In genomic region chr11:20634543-20634942, GRCm38 (mm10) we compare ENCODE assay signal across 17 mouse cellular contexts.
A peak's percentile ranks its signal among the peaks of the same experiment; 100 is the strongest.
DNase-seq lines count a peak whose midpoint lies in the region; ATAC-seq and TF ChIP-seq lines count a peak whose summit lies in the region.
"Had no signal": no experiment of that assay in that cellular context is flagged by ENCODE, and none has a peak within 500 bp of the region (broad histone marks: within the 10 kb centered on the region; RNA-seq: fewer than 3 reads in every experiment).

No protein-coding gene starts in this region.

- TF ChIP-seq POLR2A in heart, adult 2 months (IDR thresholded peaks at IDR 0.05; ENCODE audit: insufficient read depth, low read depth, low read length) = no peak

- H3K9ac ChIP-seq in heart, embryonic 13.5 days = peak overlapping the region; percentile 58; the same call in 1 of the 2 replicates
- no peak overlapping the region for H3K9ac ChIP-seq in heart, adult 2 months (ENCODE audit: low read depth, low read length)
- no peak overlapping the region for H3K9ac ChIP-seq in midbrain, embryonic 11.5 days (ENCODE audit: low read length)
- H3K9ac ChIP-seq in midbrain, embryonic 14.5 days (replicated peaks; ENCODE audit: low read length) = no peak overlapping the region
- 0 out of 2 replicates have a peak overlapping the region, but pooled peaks have one; percentile 31 for H3K9ac ChIP-seq in liver, embryonic 11.5 days (ENCODE audit: low read depth, low read length)
- no peak overlapping the region for H3K9ac ChIP-seq in stomach, embryonic 15.5 days
- H3K9ac ChIP-seq: forebrain, embryonic 13.5 days; limb, embryonic 12.5 days had no signal

- H3K4me3 ChIP-seq in heart, embryonic 13.5 days = peak overlapping the region; percentile 81
- no peak overlapping the region for H3K4me3 ChIP-seq in heart, adult 2 months
- no peak overlapping the region for H3K4me3 ChIP-seq in midbrain, embryonic 11.5 days (ENCODE audit: low read depth, low read length)
- no peak overlapping the region for H3K4me3 ChIP-seq in midbrain, embryonic 14.5 days (replicated peaks; ENCODE audit: low read depth, low read length)
- H3K4me3 ChIP-seq in liver, embryonic 11.5 days (ENCODE audit: low read depth, low read length) = 0 out of 2 replicates have a peak overlapping the region, but pooled peaks have one; percentile 4
- H3K4me3 ChIP-seq in stomach, embryonic 15.5 days (replicated peaks) = no peak overlapping the region
- H3K4me3 ChIP-seq: forebrain, embryonic 13.5 days; limb, embryonic 12.5 days had no signal

- H3K4me2 ChIP-seq in heart, embryonic 13.5 days = peak overlapping the region; percentile 76
- 0 out of 2 replicates have a peak overlapping the region, but pooled peaks have one; percentile 5 for H3K4me2 ChIP-seq in midbrain, embryonic 11.5 days
- no peak overlapping the region for H3K4me2 ChIP-seq in midbrain, embryonic 14.5 days (ENCODE audit: low read length)
- peak overlapping the region; percentile 92 for H3K4me2 ChIP-seq in liver, embryonic 11.5 days
- H3K4me2 ChIP-seq in stomach, embryonic 15.5 days = 0 out of 2 replicates have a peak overlapping the region, but pooled peaks have one; percentile 13

- WGBS in heart, embryonic 13.5 days = 56% methylated on average over 1 of the region's 1 CpGs
- WGBS in heart, adult 2 months = 86% methylated on average over 1 of the region's 1 CpGs
- 90% methylated on average over 1 of the region's 1 CpGs for WGBS in midbrain, embryonic 11.5 days
- 73% methylated on average over 1 of the region's 1 CpGs for WGBS in midbrain, embryonic 14.5 days
- 54% methylated on average over 1 of the region's 1 CpGs for WGBS in liver, embryonic 11.5 days
- 56% methylated on average over 1 of the region's 1 CpGs for WGBS in stomach, embryonic 15.5 days

- H3K27me3 ChIP-seq in heart, embryonic 13.5 days (replicated peaks) = no peaks in the 10 kb centered on the region
- no peaks in the 10 kb centered on the region for H3K27me3 ChIP-seq in heart, adult 2 months (ENCODE audit: control insufficient read depth, insufficient read depth, low read length)
- no peaks in the 10 kb centered on the region for H3K27me3 ChIP-seq in midbrain, embryonic 11.5 days (ENCODE audit: control insufficient read depth, insufficient read depth, low read length)
- H3K27me3 ChIP-seq in midbrain, embryonic 14.5 days (ENCODE audit: control insufficient read depth, insufficient read depth, low read length) = no peaks in the 10 kb centered on the region
- H3K27me3 ChIP-seq in liver, embryonic 11.5 days (replicated peaks; ENCODE audit: control insufficient read depth, insufficient read depth, low read length) = no peaks in the 10 kb centered on the region
- no peaks in the 10 kb centered on the region for H3K27me3 ChIP-seq in stomach, embryonic 15.5 days (replicated peaks)
- H3K27me3 ChIP-seq: forebrain, embryonic 13.5 days; limb, embryonic 12.5 days had no signal

- no peaks in the 10 kb centered on the region for H3K36me3 ChIP-seq in heart, embryonic 13.5 days
- H3K36me3 ChIP-seq in heart, adult 2 months (ENCODE audit: control insufficient read depth, insufficient read depth, low read length) = peaks cover 11% of the 10 kb centered on the region
- no peaks in the 10 kb centered on the region for H3K36me3 ChIP-seq in midbrain, embryonic 11.5 days (ENCODE audit: control insufficient read depth, insufficient read depth, low read length)
- H3K36me3 ChIP-seq in midbrain, embryonic 14.5 days (ENCODE audit: control insufficient read depth, insufficient read depth, low read length) = no peaks in the 10 kb centered on the region
- H3K36me3 ChIP-seq in liver, embryonic 11.5 days (ENCODE audit: control insufficient read depth, insufficient read depth, low read length) = no peaks in the 10 kb centered on the region
- H3K36me3 ChIP-seq in stomach, embryonic 15.5 days = no peaks in the 10 kb centered on the region
- H3K36me3 ChIP-seq: limb, embryonic 12.5 days had no signal

- no peak for TF ChIP-seq CTCF in heart, adult 2 months (IDR thresholded peaks at IDR 0.05)

- no peaks in the 10 kb centered on the region for H3K9me3 ChIP-seq in heart, embryonic 13.5 days
- no peaks in the 10 kb centered on the region for H3K9me3 ChIP-seq in midbrain, embryonic 11.5 days (ENCODE audit: control insufficient read depth, low read length)
- no peaks in the 10 kb centered on the region for H3K9me3 ChIP-seq in midbrain, embryonic 14.5 days (ENCODE audit: control insufficient read depth, low read length)
- H3K9me3 ChIP-seq in liver, embryonic 11.5 days (ENCODE audit: control insufficient read depth, low read length) = no peaks in the 10 kb centered on the region
- H3K9me3 ChIP-seq in stomach, embryonic 15.5 days = no peaks in the 10 kb centered on the region
- H3K9me3 ChIP-seq: forebrain, embryonic 13.5 days; limb, embryonic 12.5 days had no signal

- ATAC-seq in heart, embryonic 13.5 days (ENCODE audit: extremely low read depth, insufficient number of reproducible peaks, low FRiP score, low TSS enrichment) = no peak
- no peak for ATAC-seq in midbrain, embryonic 11.5 days (ENCODE audit: low FRiP score)
- ATAC-seq in midbrain, embryonic 14.5 days (ENCODE audit: low FRiP score, low TSS enrichment) = no peak
- ATAC-seq in liver, embryonic 11.5 days (replicated peaks; ENCODE audit: low FRiP score) = no peak
- no peak for ATAC-seq in stomach, embryonic 15.5 days (ENCODE audit: insufficient read depth, low FRiP score, low read depth)
- ATAC-seq in megakaryocyte progenitor cell, adult 5-6 weeks (replicated peaks; ENCODE audit: poor library complexity) = no peak
- ATAC-seq: forebrain, embryonic 13.5 days; inflammation-experienced regulatory T-cells, adult 6 months had no signal

- 0 out of 2 replicates have a peak overlapping the region, but pooled peaks have one; percentile 36 for H3K27ac ChIP-seq in heart, embryonic 13.5 days (replicated peaks)
- H3K27ac ChIP-seq in heart, adult 2 months = no peak overlapping the region
- H3K27ac ChIP-seq in midbrain, embryonic 11.5 days (ENCODE audit: low read depth, low read length) = no peak overlapping the region
- H3K27ac ChIP-seq in midbrain, embryonic 14.5 days (replicated peaks; ENCODE audit: low read depth, low read length) = no peak overlapping the region
- peak overlapping the region; percentile 65 for H3K27ac ChIP-seq in liver, embryonic 11.5 days (ENCODE audit: low read depth, low read length)
- peak overlapping the region; percentile 44; the same call in 1 of the 2 replicates for H3K27ac ChIP-seq in stomach, embryonic 15.5 days
- H3K27ac ChIP-seq: forebrain, embryonic 13.5 days; limb, embryonic 12.5 days had no signal

- TF ChIP-seq EP300 in heart, adult 2 months (IDR thresholded peaks at IDR 0.05; ENCODE audit: insufficient read depth, low read depth, low read length) = no peak

- no peak for DNase-seq in heart, adult 2 months
- no peak for DNase-seq in midbrain, embryonic 11.5 days (ENCODE audit: low spot score, missing footprints)
- no peak for DNase-seq in midbrain, embryonic 14.5 days
- DNase-seq in liver, embryonic 11.5 days (ENCODE audit: low spot score) = no peak
- DNase-seq in frontal cortex, postnatal 14 days (ENCODE audit: low spot score in 2 of 2) = no peak
- DNase-seq: adrenal gland, postnatal 25 days; cerebellum, postnatal 10 days; heart, adult 18-20 months; lung, postnatal 36 days; right cerebral cortex, postnatal 25 days; thymus, postnatal 14 days had no signal

- intact Hi-C loops in heart, adult 2 months (cut with DNase I) = loop anchor here (5.0 kb wide), 1 partner anchor 432 kb away; the partner anchor contains the start of gene Rab1a

- H3K4me1 ChIP-seq in heart, embryonic 13.5 days = peaks cover 55% of the 10 kb centered on the region
- H3K4me1 ChIP-seq in heart, adult 2 months (ENCODE audit: control insufficient read depth, insufficient read depth, low read length) = peaks cover 4% of the 10 kb centered on the region
- H3K4me1 ChIP-seq in midbrain, embryonic 11.5 days (ENCODE audit: control insufficient read depth, insufficient read depth, low read length) = peaks cover 36% of the 10 kb centered on the region
- H3K4me1 ChIP-seq in midbrain, embryonic 14.5 days (ENCODE audit: control insufficient read depth, insufficient read depth, low read length) = peaks cover 38% of the 10 kb centered on the region
- H3K4me1 ChIP-seq in liver, embryonic 11.5 days (replicated peaks; ENCODE audit: control insufficient read depth, insufficient read depth, low read length) = peaks cover 50% of the 10 kb centered on the region
- H3K4me1 ChIP-seq in stomach, embryonic 15.5 days = peaks cover 15% of the 10 kb centered on the region; the same call in 1 of the 2 replicates

- peaks cover 2% of the 10 kb centered on the region; the same call in 1 of the 2 replicates for H3K79me2 ChIP-seq in heart, adult 2 months (replicated peaks; ENCODE audit: control insufficient read depth, insufficient read depth, low read length)

Comparison
In these comparisons a context has a peak if more than half of its experiments do, and no peak if none do; other contexts are left out.
1. H3K27ac ChIP-seq: peak in heart, embryonic 13.5 days (single experiment), liver, embryonic 11.5 days (single experiment) and stomach, embryonic 15.5 days (single experiment); none in heart, adult 2 months (single experiment), midbrain, embryonic 11.5 days (single experiment) and midbrain, embryonic 14.5 days (single experiment).
2. H3K4me3 ChIP-seq: peak in heart, embryonic 13.5 days (single experiment) and liver, embryonic 11.5 days (single experiment); none in heart, adult 2 months (single experiment), midbrain, embryonic 11.5 days (single experiment), midbrain, embryonic 14.5 days (single experiment) and stomach, embryonic 15.5 days (single experiment).
3. H3K9ac ChIP-seq: peak in heart, embryonic 13.5 days (single experiment) and liver, embryonic 11.5 days (single experiment); none in heart, adult 2 months (single experiment), midbrain, embryonic 11.5 days (single experiment), midbrain, embryonic 14.5 days (single experiment) and stomach, embryonic 15.5 days (single experiment).